Mouse (Mus musculus) embryo, embryonic 10 days (tissue): ENCODE results near the gene Slc48a1.

Source experiments
- DNase-seq: peaks from one replicate; pipeline ENCODE4 v3.0.0-alpha.2; 2015; ENCODE audit warnings: low spot score

The Slc48a1 gene

DNA sequence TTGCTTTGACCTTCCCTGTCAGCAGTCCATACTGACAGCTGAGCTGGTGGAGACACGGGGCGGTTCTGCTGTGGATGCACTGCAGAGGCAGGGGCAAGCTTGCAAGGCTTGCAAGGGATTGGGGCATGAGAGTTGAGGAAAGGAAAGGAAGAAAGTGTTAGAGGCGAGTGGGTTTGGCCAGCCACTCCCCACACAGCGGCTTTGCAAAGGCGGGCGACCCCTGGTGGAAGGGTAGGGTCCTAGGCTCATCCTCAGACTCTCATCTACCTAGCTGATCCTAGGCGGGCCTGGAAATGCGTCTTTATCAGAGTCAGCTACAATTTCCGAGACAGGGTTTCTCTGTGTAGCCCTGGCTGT is 4.4 kb downstream of the Slc48a1 start:
- DNase-seq = peak; percentile 90

GRCm38 (mm10) chr15:97784092-97784559 is 5.8 kb downstream of the Slc48a1 start:
- DNase-seq = peak; percentile 90

DNA sequence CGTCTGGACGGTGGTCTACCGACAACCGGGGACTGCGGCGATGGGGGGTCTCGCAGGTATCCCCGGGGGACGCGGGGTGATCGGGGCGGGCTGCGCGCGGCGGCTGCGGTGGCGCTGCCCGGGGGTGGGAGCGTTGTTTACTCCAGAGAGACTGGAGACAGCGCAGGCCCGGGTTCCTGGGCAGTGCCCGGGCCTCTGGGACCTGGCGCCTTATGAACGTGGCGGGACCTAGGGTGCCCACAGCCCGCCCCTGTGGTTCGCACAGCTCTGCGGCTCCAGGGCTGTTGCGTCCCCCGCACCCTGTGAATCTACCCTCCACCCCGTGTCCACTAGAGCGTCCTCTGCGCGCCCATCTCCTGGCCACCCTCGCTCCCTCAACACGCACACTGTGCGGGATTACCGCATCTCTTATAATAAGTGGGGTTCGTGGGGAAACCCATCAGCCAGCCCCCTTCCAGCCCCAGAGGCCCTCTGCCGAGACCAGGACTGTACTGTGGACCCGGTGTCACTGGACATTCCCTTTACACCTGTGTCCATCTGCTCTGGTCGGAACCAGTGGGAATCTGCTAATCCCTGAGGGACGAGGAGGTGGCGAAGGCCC is 6.3 kb downstream of the Slc48a1 start:
- DNase-seq = no peak

DNA sequence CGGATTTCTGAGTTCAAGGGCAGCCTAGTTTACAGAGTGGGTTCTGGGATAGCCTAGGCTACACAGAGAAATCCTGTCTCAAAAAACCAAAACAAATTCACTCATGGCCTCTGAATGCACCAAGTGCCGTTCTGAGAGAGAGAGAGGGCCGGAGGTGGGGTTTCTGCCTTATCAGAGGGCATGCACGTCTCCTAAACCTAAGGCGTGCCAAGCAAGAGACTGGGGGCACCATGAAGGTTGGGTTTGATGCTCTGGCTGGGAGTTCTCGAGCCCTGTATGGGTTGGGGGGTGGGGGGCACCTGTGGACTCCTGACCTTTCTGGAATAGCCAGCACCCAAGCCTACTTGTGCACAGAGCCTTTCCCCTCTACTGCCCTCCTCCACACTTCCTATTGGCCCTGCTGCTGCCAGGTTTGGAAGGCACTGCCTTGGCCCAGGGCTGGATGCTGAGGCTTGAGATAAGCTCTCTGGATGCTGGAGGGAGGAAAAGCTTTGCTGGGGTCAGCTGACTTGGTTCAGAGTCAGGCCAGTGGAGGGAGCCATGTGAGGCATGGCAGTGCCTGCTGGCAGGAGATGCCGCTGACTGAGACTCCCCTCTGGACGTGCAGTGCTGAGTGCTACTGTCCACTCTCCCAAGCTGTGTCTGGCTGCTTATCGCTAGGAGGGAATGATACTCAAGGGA is 7.6 kb downstream of the Slc48a1 start:
- no peak for DNase-seq

- DNase-seq = no peak
These were observed 8.2 kb downstream of the Slc48a1 start for GRCm38 (mm10) chr15:97786412-97787112.

DNA sequence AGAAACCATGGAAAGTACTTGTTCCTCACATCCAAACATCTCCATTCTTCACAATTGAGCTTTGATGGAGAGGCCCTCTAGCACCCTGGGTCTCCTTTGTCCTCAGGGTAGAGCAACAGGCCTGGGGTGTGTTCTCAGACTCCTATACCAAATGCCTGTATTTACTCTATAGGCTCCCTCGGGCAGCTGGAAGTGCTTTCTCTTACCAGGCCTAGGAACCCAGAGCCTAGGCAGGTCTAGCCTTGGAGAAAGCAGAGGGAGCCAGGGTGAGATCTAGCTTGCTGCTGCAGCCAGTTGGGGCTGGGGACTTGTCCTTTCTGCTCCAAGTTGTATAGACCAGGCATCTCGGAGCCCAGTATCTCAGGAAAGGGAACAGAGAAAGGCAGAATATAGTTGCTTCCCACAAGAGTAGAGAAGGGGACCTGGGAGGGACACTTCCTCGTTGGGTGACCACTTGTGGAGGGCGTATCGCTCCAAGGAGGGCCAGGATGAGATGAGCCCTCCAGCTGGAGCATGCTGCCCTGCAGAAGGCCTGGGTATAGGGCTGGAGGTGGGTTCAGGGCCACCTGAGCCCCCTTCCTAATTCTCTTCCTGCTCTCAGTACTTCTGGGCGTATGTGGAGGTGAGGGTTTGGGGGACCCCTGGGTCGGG is 9.0 kb downstream of the Slc48a1 start:
- DNase-seq = no peak

DNA sequence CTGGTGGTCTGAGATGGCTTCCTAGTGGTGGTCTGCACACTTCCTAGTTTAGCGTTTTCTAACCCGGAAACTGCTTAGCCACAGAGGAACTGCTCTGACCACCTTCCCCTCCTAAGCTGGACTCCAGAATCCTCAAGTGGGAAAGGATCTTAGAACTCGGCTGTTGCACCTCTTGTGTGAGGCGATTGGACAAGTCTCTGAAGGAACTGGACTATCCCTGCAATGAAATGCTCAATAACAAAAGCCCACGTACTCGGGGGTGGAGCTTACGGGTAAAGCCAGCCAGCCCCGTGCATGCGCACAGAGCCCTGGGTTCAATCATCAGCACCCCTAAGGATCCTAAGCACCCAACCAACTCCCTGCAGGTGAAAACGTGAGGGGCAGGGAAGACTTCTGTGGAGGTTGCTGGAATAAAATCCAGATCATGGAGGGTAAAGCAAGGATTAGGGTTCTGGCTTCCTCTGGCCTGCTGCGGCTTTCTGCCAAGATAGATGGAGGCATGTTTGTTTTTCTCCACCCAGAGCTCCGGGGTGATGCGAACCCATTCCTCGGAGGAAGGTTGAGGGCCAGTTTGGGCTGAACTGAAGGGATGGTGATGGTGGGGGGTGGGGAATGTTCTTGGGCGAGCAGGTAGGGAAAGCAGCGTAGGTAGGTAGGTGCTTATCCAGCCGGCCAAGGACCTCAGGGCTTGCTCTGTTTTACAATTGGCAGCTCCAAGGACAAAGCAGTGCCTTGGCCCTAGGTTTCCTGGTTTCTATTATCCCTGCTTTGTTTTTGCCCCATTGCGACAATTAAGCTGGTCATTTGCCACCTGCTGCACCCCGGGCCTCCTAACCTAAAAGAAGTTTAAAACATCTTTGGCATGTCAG is 9.7 kb downstream of the Slc48a1 start:
- DNase-seq = no peak

DNA sequence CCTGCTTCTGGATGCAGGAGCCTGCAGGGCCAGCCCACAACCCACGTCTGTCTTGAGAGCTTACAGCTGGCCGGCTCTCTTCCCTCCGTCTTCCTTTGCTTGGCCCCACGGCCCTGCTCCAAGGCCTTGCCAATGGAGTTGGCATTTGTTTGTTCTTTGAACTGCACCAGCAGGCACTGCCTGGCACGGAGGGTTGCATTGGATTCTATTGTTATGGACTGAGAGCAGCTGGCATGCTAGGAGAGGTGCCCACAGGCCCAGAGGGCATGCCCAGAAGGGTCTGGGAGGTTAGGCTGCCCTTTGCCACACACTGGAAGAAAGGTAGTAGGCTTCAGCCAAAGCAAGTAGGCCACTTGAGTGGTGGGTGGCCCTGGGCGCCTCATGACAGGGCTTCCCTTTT is 10.5 kb downstream of the Slc48a1 start:
- no peak for DNase-seq

GRCm38 (mm10) chr15:97789761-97790505 is 11.6 kb downstream of the Slc48a1 start:
- DNase-seq = peak; percentile 71

- DNase-seq = no peak
These were observed 12.9 kb downstream of the Slc48a1 start for GRCm38 (mm10) chr15:97791126-97791700.

DNA sequence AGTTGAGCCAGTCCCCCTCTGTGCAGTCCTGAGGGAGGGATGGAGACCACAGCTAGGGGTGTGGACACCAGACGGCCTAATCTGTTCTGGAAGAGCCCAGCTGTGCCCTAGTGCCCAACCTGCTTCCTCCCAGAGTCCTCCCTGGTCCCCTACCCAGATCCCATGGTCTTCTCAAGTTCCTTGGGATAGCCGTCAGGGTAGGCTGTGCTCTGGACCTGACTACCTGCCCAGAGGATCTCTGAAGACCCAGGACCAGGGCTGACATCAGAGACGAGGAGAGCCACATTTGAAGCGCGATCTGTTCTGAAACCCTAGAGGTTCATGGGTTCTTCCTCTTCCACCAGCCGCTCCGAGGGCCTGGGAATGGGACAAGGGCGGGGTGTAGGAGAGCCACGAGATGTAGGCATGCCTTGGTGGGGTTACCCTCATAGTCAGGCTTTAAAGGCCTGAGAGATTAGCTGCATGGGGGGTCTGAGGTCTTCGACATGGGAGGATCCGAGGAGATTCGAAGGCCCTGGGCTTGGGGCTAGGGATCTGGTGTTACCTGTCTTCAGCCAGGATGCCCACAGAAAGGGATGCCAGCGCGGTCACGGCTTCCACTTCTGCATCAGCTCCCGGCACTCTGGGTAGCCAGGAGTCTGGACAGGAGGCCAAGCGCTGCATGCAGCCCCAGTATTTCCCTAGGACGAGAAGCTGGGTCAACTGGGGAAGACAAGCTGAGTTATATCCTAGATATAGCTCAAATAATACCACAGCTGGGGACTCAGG is 15.2 kb downstream of the Slc48a1 start:
- no peak for DNase-seq

GRCm38 (mm10) chr15:97794268-97794667 is 15.9 kb downstream of the Slc48a1 start:
- DNase-seq = no peak

DNA sequence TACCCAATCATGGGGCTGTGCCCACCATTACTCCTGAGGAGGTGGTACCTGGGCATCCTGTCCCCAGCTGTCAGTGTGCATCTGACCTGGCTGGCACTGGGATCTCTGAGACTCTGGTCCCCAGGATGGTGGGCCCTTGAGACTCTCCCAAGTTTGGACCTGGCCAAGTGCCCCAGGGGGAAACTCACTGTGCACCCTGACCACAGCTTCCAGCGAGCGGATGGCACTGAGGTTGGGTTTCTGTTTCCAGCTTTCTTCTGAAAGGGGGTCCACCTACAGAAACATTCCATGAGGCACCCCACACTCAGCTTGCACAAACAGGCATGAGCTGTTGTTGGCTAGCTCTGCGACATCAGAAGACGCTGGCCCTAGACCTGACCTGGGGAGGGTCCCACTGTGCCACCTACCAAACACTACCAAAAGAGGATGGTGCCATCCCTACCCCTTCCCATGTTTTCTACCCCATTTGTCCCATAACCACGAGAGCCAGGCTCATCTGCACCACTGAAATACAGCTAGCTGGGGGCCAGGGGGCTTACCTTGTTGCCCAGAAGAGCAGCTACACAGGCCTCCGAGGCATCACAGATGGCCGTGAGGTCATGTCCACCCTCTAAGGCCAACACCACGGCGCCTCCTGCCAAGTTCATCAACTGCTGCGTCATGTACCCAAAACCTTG is 17.4 kb downstream of the Slc48a1 start:
- no peak for DNase-seq

GRCm38 (mm10) chr15:97796674-97797310 is 18.5 kb downstream of the Slc48a1 start:
- no peak for DNase-seq

- peak; percentile 81 for DNase-seq
These were observed 19.8 kb downstream of the Slc48a1 start for GRCm38 (mm10) chr15:97798134-97798533.

- no peak for DNase-seq
These were observed 21.1 kb downstream of the Slc48a1 start for GRCm38 (mm10) chr15:97799446-97799845.

GRCm38 (mm10) chr15:97800853-97801252 is 22.5 kb downstream of the Slc48a1 start:
- DNase-seq = no peak

DNA sequence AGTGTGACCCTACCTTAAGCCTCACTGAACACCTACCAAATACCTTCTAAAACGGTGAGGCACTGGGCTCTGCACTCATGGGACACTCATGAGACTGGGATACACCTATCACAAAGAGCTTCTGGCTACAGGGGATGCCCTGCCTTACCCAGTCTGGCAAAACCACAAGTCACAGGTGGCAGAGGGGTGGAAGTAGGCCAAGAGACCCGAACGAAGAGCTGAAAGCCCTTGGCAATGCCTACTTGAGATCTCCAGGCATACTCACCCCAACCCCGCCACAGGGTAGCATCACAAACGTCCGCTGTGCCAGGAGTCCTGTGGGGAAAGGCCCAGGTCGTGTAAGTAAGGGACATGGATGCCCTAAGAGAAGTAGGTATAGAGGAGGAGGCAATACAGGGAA is 23.5 kb downstream of the Slc48a1 start:
- DNase-seq = no peak

GRCm38 (mm10) chr15:97802575-97802974 is 24.3 kb downstream of the Slc48a1 start:
- DNase-seq = peak; percentile 80
